In genomic region chr11:75459141-75459711, GRCm38 (mm10) we compare ENCODE assay signal across 8 mouse cellular contexts. TPM values are rescaled to one million over a fixed set of nuclear protein-coding genes. Genes with fewer than 3 reads are reported as not detected.
DNase-seq lines count a peak whose midpoint lies in the region; ATAC-seq lines count a peak whose summit lies in the region.

No protein-coding gene starts in this region.

- H3K9me3 ChIP-seq in lung, embryonic 15.5 days: no peaks in the 10 kb centered on the region
- no peaks in the 10 kb centered on the region for H3K9me3 ChIP-seq in heart, embryonic 15.5 days (replicated peaks)

- no peak for ATAC-seq in lung, embryonic 15.5 days (ENCODE audit: borderline replicate concordance, extremely low read depth, low FRiP score, low TSS enrichment)
- ATAC-seq in heart, embryonic 15.5 days (replicated peaks; ENCODE audit: insufficient number of reproducible peaks, insufficient read depth, low FRiP score, low read depth): no peak

- H3K36me3 ChIP-seq in lung, embryonic 15.5 days: no peaks in the 10 kb centered on the region
- H3K36me3 ChIP-seq in heart, embryonic 15.5 days: no peaks in the 10 kb centered on the region

- H3K9ac ChIP-seq in lung, embryonic 15.5 days: no peak overlapping the region
- no peak overlapping the region for H3K9ac ChIP-seq in heart, embryonic 15.5 days

- 0 out of 2 replicates have a peak overlapping the region, but pooled peaks have one; percentile 46 for H3K4me3 ChIP-seq in lung, embryonic 15.5 days
- H3K4me3 ChIP-seq in brown adipose tissue, adult 24 weeks (ENCODE audit: insufficient read depth, low read depth, low read length): 0 out of 2 replicates have a peak overlapping the region, but pooled peaks have one; percentile 45
- no peak overlapping the region for H3K4me3 ChIP-seq in heart, embryonic 15.5 days

- peak overlapping the region; percentile 98 for H3K27ac ChIP-seq in lung, embryonic 15.5 days
- H3K27ac ChIP-seq in brown adipose tissue, adult 24 weeks (replicated peaks; ENCODE audit: low read depth, low read length): peak overlapping the region; percentile 99
- H3K27ac ChIP-seq in heart, embryonic 15.5 days: peak overlapping the region; percentile 96

- 63% methylated on average over 5 of the region's 5 CpGs for WGBS in lung, embryonic 15.5 days
- 63% methylated on average over 5 of the region's 5 CpGs for WGBS in heart, embryonic 15.5 days

- no peak for DNase-seq in lung, adult 18-20 months
- DNase-seq in liver: peak; percentile 2
- DNase-seq in thymus, postnatal 36 days: no peak
- DNase-seq in right cerebral cortex, adult 2 months (ENCODE audit: low spot score in 2 of 2): no peak
- DNase-seq in embryo, embryonic 10.5 days (ENCODE audit: low spot score): no peak

- peaks cover 43% of the 10 kb centered on the region for H3K4me1 ChIP-seq in lung, embryonic 15.5 days
- peaks cover 20% of the 10 kb centered on the region for H3K4me1 ChIP-seq in brown adipose tissue, adult 24 weeks (ENCODE audit: control insufficient read depth, insufficient read depth, insufficient read length, low read length)
- peaks cover 43% of the 10 kb centered on the region for H3K4me1 ChIP-seq in heart, embryonic 15.5 days (replicated peaks)

- no peaks in the 10 kb centered on the region for H3K27me3 ChIP-seq in lung, embryonic 15.5 days
- no peaks in the 10 kb centered on the region for H3K27me3 ChIP-seq in heart, embryonic 15.5 days

- H3K4me2 ChIP-seq in lung, embryonic 15.5 days: peak overlapping the region; percentile 98; the same call in 1 of the 2 replicates
- H3K4me2 ChIP-seq in heart, embryonic 15.5 days: peak overlapping the region; percentile 82; the same call in 1 of the 2 replicates

RNA-seq across cellular contexts. Expression of gene Tlcd2, which starts 2.3 kb away (rescaled TPM):
- 15.9 and 18.0 TPM in 2 replicates for polyA plus RNA-seq in lung, embryonic 15.5 days (2015; fragmentation: Nextera tagmentation; extraction: Ambion mirVana)
- 13.5 and 20.2 TPM in 2 replicates for polyA plus RNA-seq in brown adipose tissue, adult 24 weeks (2012; ENCODE audit: insufficient read depth, insufficient read length, missing spikeins)
- 7.9 and 13.4 TPM in 2 replicates for polyA plus RNA-seq in heart, embryonic 15.5 days (2015; fragmentation: Nextera tagmentation; extraction: Ambion mirVana)

RNA-seq across cellular contexts. Expression of gene Wdr81, which starts 4.7 kb away (rescaled TPM):
- polyA plus RNA-seq in lung, embryonic 15.5 days (2015; fragmentation: Nextera tagmentation; extraction: Ambion mirVana): 4.5 and 4.8 TPM in 2 replicates
- polyA plus RNA-seq in brown adipose tissue, adult 24 weeks (2012; ENCODE audit: insufficient read depth, insufficient read length, missing spikeins): 5.5 and 7.2 TPM in 2 replicates
- polyA plus RNA-seq in heart, embryonic 15.5 days (2015; fragmentation: Nextera tagmentation; extraction: Ambion mirVana): 3.1 and 4.5 TPM in 2 replicates

RNA-seq across cellular contexts. Expression of gene Serpinf2, which starts 19.8 kb away (rescaled TPM):
- polyA plus RNA-seq in lung, embryonic 15.5 days (2015; fragmentation: Nextera tagmentation; extraction: Ambion mirVana): 0.89 and 4.3 TPM in 2 replicates
- 0.48 TPM in 1 of 2 replicates, not detected in the other for polyA plus RNA-seq in brown adipose tissue, adult 24 weeks (2012; ENCODE audit: insufficient read depth, insufficient read length, missing spikeins)
- polyA plus RNA-seq in heart, embryonic 15.5 days (2015; fragmentation: Nextera tagmentation; extraction: Ambion mirVana): 0.35 and 4.3 TPM in 2 replicates

RNA-seq across cellular contexts. Expression of gene Prpf8, which starts 27.4 kb away (rescaled TPM):
- polyA plus RNA-seq in lung, embryonic 15.5 days (2015; fragmentation: Nextera tagmentation; extraction: Ambion mirVana): 56.9 and 57.3 TPM in 2 replicates
- 57.2 and 61.0 TPM in 2 replicates for polyA plus RNA-seq in brown adipose tissue, adult 24 weeks (2012; ENCODE audit: insufficient read depth, insufficient read length, missing spikeins)
- polyA plus RNA-seq in heart, embryonic 15.5 days (2015; fragmentation: Nextera tagmentation; extraction: Ambion mirVana): 24.8 and 37.1 TPM in 2 replicates

RNA-seq across cellular contexts. Expression of gene Serpinf1, which starts 36.7 kb away (rescaled TPM):
- polyA plus RNA-seq in lung, embryonic 15.5 days (2015; fragmentation: Nextera tagmentation; extraction: Ambion mirVana): 46.1 and 57.0 TPM in 2 replicates
- polyA plus RNA-seq in brown adipose tissue, adult 24 weeks (2012; ENCODE audit: insufficient read depth, insufficient read length, missing spikeins): 78.8 and 102 TPM in 2 replicates
- 34.7 and 54.2 TPM in 2 replicates for polyA plus RNA-seq in heart, embryonic 15.5 days (2015; fragmentation: Nextera tagmentation; extraction: Ambion mirVana)
